8 mouse cellular contexts compared by ENCODE assay signal in the genomic region with DNA sequence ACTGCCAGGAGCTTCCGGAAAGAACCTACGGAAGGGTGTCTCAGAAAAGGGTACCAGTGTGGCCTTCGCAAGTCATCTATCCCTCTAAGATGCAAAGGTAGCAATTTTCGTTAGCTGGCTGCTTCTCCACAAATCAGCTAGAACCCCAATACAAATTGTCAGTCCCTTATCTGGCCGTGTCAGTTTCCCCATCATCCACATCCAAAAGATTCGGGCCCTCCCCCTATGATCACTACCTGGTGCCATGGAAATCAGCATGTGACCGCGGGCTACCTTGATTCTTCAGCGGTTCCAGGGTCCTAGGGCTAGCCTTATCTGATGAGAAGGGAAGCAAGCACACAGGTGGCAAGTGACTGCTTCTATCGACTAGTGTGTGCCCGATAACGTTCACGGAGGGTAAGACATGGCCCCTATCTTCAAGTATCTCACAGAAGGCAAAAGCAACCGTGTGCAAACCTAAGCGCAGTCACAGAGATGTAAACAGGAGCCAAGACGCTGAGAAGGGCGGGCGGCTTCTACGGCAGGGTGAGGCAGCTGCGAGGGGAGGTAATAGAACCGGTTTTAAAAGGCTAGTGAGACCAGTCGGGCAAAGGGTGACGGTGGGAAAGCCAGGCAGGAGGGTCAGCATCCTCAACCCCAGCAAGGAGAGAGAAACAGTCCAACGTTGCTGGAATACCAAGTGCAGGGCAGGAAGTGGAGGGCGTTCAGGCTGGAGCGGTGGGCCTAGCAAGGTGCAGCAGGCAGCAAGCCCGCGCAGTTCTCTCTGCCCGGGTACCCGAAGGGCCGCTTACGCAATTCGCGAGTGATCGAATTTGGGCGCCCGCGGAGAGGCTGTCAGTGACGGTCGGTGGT. TPM values are rescaled to one million over a fixed set of nuclear protein-coding genes. Genes with fewer than 3 reads are reported as not detected.
A peak's percentile ranks its signal among the peaks of the same experiment; 100 is the strongest.
DNase-seq lines count a peak whose midpoint lies in the region; ATAC-seq lines count a peak whose summit lies in the region.

No protein-coding gene starts in this region.

- peak overlapping the region; percentile 9; the same call in 1 of the 2 replicates for H3K27ac ChIP-seq in heart, embryonic 16.5 days (ENCODE audit: low read length)

- peaks cover 4% of the 10 kb centered on the region; the same call in 1 of the 2 replicates for H3K4me1 ChIP-seq in heart, embryonic 16.5 days (ENCODE audit: control insufficient read depth, insufficient read depth, low read length)

- DNase-seq in adrenal gland, adult (ENCODE audit: inconsistent age in 2 of 2, low spot score in 1 of 2), result peak; percentile 55 to 82
- no peak for DNase-seq in adrenal gland, adult 8-10 months
- DNase-seq in embryo, embryonic 11 days, result peak; percentile 53
- DNase-seq in layer of hippocampus, postnatal 36 days, result peak; percentile 46 to 52
- peak; percentile 50 to 53 for DNase-seq in lung, postnatal 4 days
- DNase-seq in spleen, adult 18-20 months, result peak; percentile 43 to 55

- no peaks in the 10 kb centered on the region for H3K36me3 ChIP-seq in heart, embryonic 16.5 days (ENCODE audit: control insufficient read depth, insufficient read depth)

- 13% methylated on average over 40 of the region's 40 CpGs for WGBS in heart, embryonic 16.5 days

- peak overlapping the region; percentile 87 for H3K4me3 ChIP-seq in heart, embryonic 16.5 days (ENCODE audit: low read length)

- no peaks in the 10 kb centered on the region for H3K9me3 ChIP-seq in heart, embryonic 16.5 days (replicated peaks; ENCODE audit: control insufficient read depth, low read length)

- ATAC-seq in activated CD4-positive, CD25-positive, alpha-beta regulatory T cell, adult 4 months, result peak; percentile 43
- ATAC-seq in heart, embryonic 16.5 days (replicated peaks; ENCODE audit: extremely low read depth, insufficient read depth, low FRiP score), result peak; percentile 35

- H3K27me3 ChIP-seq in heart, embryonic 16.5 days (ENCODE audit: control insufficient read depth, insufficient read depth, low read length), result peaks cover 3% of the 10 kb centered on the region; the same call in 1 of the 2 replicates

- peak overlapping the region; percentile 80 for H3K9ac ChIP-seq in heart, embryonic 16.5 days (ENCODE audit: low read length)

- H3K4me2 ChIP-seq in heart, embryonic 16.5 days (ENCODE audit: low read depth, low read length), result peak overlapping the region; percentile 99

RNA-seq across cellular contexts. Expression of a gene that starts 3.9 kb away (rescaled TPM):
- total RNA-seq in adrenal gland, adult 8-10 months (2022), result 10 to 100 TPM; 27.3 to 31.7 (median 29.4) TPM
- polyA plus RNA-seq in activated CD4-positive, CD25-positive, alpha-beta regulatory T cell, adult 4 months (2017; shearing (Covaris generic)), result 10 to 100 TPM; 53.3 to 53.4 TPM
- 5.4 and 9.6 TPM in 2 replicates for polyA plus RNA-seq in heart, embryonic 16.5 days (2015; fragmentation: Nextera tagmentation; extraction: Ambion mirVana)
- total RNA-seq in layer of hippocampus, postnatal 36 days (2021), result 10 to 100 TPM; 51.2 to 58.5 TPM
